Mouse (Mus musculus): Measurements from ENCODE around the gene H1foo.

DNA sequence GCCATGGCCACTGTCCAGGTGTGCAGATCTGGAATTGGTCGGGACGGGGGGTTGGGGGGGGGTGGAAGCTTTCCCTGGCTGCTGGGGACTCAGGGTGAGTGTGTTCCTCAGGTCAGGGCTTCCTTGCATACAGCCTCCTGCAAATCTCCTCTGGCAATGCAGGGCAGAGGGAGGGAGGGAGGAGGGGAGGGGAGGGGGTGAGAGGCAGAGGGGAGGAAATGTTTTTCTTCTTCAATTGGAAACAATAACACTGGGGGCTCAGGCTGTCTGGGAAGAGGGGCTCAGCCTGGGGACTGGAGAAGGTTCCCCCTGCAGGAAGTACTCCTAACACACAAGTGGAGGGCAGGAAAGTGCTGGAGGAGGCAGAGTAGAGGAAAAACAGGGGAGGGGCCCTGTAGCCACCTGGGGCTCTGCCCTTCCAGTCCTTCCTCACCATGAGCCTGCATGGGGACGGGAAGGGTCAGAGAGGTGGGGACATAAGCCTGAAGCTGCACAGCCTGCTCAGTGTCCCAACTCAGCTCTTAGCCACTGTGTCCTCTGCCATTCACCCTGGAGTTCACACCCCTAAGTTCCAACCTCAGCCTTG, 53.1 kb downstream of the H1foo start:
- no peak for TF ChIP-seq CTCF (IDR thresholded peaks at IDR 0.05; ENCODE audit: control insufficient read depth, insufficient read depth, insufficient replicate concordance, low read depth, low read length)
- TF ChIP-seq POLR2A (IDR thresholded peaks at IDR 0.05; ENCODE audit: control insufficient read depth, low read depth, low read length), result no peak
